Mouse (Mus musculus): Measurements from ENCODE around the gene Mms22l. TPM values are rescaled to one million over a fixed set of nuclear protein-coding genes. Genes with fewer than 3 reads are reported as not detected.
"Not testable (repeated sequence)": the region's sequence is repeated elsewhere in the genome, so short reads cannot be mapped to it uniquely, and the experiment has no call there.

Gene Mms22l
- polyA plus RNA-seq (2021) = 3.0 TPM

- ChIA-PET POLR2A (no interaction called here), CTCF (no interaction called here)
- TF ChIP-seq CTCF (IDR thresholded peaks at IDR 0.05) = no peak
- ATAC-seq = peak; percentile 98
- no peaks in the 10 kb centered on the region for H3K27me3 ChIP-seq
- DNase-seq (ENCODE audit: low read depth, low spot score) = peak; percentile 44
- in situ Hi-C loops (cut with MboI; ENCODE audit: low pct_unique_long_range_greater_than_20kb) = no loop called here
Observed at GRCm38 (mm10) chr4:24496116-24496952, at the start of gene Mms22l. TSS of gene Mms22l (plus strand) at chr4:24496451.

GRCm38 (mm10) chr4:24484046-24484445, 12.2 kb upstream of the Mms22l start:
- DNase-seq (ENCODE audit: low read depth, low spot score); H3K27me3 ChIP-seq; in situ Hi-C loops (cut with MboI; ENCODE audit: low pct_unique_long_range_greater_than_20kb); ATAC-seq; CTCF ChIA-PET; POLR2A ChIA-PET: not testable (repeated sequence)

GRCm38 (mm10) chr4:24496953-24497319, 685 bp downstream of the Mms22l start:
- ChIA-PET POLR2A (no interaction called here), CTCF (no interaction called here)
- in situ Hi-C loops (cut with MboI; ENCODE audit: low pct_unique_long_range_greater_than_20kb) = no loop called here
- ATAC-seq = no peak
- TF ChIP-seq CTCF (IDR thresholded peaks at IDR 0.05) = no peak
- no peak for DNase-seq (ENCODE audit: low read depth, low spot score)
- no peaks in the 10 kb centered on the region for H3K27me3 ChIP-seq

GRCm38 (mm10) chr4:24509195-24509594, 12.9 kb downstream of the Mms22l start:
- ChIA-PET CTCF (interaction anchor here (1.6 kb wide), 1 partner anchor 35 kb away, joined by 5 read pairs; no protein-coding TSS in a partner anchor), POLR2A (no interaction called here)
- H3K27me3 ChIP-seq = no peaks in the 10 kb centered on the region
- DNase-seq (ENCODE audit: low read depth, low spot score) (no peak), ATAC-seq (no peak)
- TF ChIP-seq CTCF (IDR thresholded peaks at IDR 0.05) = no peak
- in situ Hi-C loops (cut with MboI; ENCODE audit: low pct_unique_long_range_greater_than_20kb) = no loop called here

GRCm38 (mm10) chr4:24536989-24537388, 40.7 kb downstream of the Mms22l start:
- H3K27me3 ChIP-seq = no peaks in the 10 kb centered on the region
- POLR2A ChIA-PET = no interaction called here
- no peak for DNase-seq (ENCODE audit: low read depth, low spot score)
- ATAC-seq = no peak
- CTCF ChIA-PET = no interaction called here
- in situ Hi-C loops (cut with MboI; ENCODE audit: low pct_unique_long_range_greater_than_20kb) = no loop called here
- TF ChIP-seq CTCF (IDR thresholded peaks at IDR 0.05) = peak; percentile 23

- peak; percentile 37 for ATAC-seq
- POLR2A ChIA-PET = no interaction called here
- no peaks in the 10 kb centered on the region for H3K27me3 ChIP-seq
- TF ChIP-seq CTCF (IDR thresholded peaks at IDR 0.05) = no peak
- no peak for DNase-seq (ENCODE audit: low read depth, low spot score)
- in situ Hi-C loops (cut with MboI; ENCODE audit: low pct_unique_long_range_greater_than_20kb) = no loop called here
- CTCF ChIA-PET = interaction anchor here (1.8 kb wide), 1 partner anchor 13 kb away, joined by 4 read pairs; no protein-coding TSS in a partner anchor
Observed at GRCm38 (mm10) chr4:24543421-24543820, 47.2 kb downstream of the Mms22l start.

GRCm38 (mm10) chr4:24544677-24545151, 48.5 kb downstream of the Mms22l start:
- in situ Hi-C loops (cut with MboI; ENCODE audit: low pct_unique_long_range_greater_than_20kb) = no loop called here
- DNase-seq (ENCODE audit: low read depth, low spot score) = no peak
- POLR2A ChIA-PET = interaction anchor here (0.5 kb wide), 1 partner anchor 41 kb away, joined by 3 read pairs; no protein-coding TSS in a partner anchor
- no peaks in the 10 kb centered on the region for H3K27me3 ChIP-seq
- peak; percentile 64 for TF ChIP-seq CTCF (IDR thresholded peaks at IDR 0.05)
- ATAC-seq = peak; percentile 96
- CTCF ChIA-PET = interaction anchor here (1.1 to 1.8 kb wide), 7 partner anchors 9 to 267 kb away, joined by 3 to 7 read pairs (median 4); no protein-coding TSS in a partner anchor

- POLR2A ChIA-PET = no interaction called here
- CTCF ChIA-PET = interaction anchor here (0.8 to 1.8 kb wide), 4 partner anchors 10 to 16 kb away, joined by 3 to 5 read pairs (median 4); no protein-coding TSS in a partner anchor
- no peaks in the 10 kb centered on the region for H3K27me3 ChIP-seq
- in situ Hi-C loops (cut with MboI; ENCODE audit: low pct_unique_long_range_greater_than_20kb) = no loop called here
- no peak for TF ChIP-seq CTCF (IDR thresholded peaks at IDR 0.05)
- ATAC-seq (no peak), DNase-seq (ENCODE audit: low read depth, low spot score) (no peak)
Observed at GRCm38 (mm10) chr4:24556116-24556820, 60.0 kb downstream of the Mms22l start.

GRCm38 (mm10) chr4:24557149-24557548, 60.9 kb downstream of the Mms22l start:
- ChIA-PET POLR2A (no interaction called here), CTCF (interaction anchor here (0.8 to 1.8 kb wide), 3 partner anchors 11 to 15 kb away, joined by 4 to 5 read pairs (median 4); no protein-coding TSS in a partner anchor)
- in situ Hi-C loops (cut with MboI; ENCODE audit: low pct_unique_long_range_greater_than_20kb) = no loop called here
- no peak for DNase-seq (ENCODE audit: low read depth, low spot score)
- TF ChIP-seq CTCF (IDR thresholded peaks at IDR 0.05) = no peak
- no peak for ATAC-seq
- H3K27me3 ChIP-seq = no peaks in the 10 kb centered on the region

- POLR2A ChIA-PET = no interaction called here
- no peak for TF ChIP-seq CTCF (IDR thresholded peaks at IDR 0.05)
- DNase-seq (ENCODE audit: low read depth, low spot score) (no peak), ATAC-seq (no peak)
- no peaks in the 10 kb centered on the region for H3K27me3 ChIP-seq
- CTCF ChIA-PET = no interaction called here
- in situ Hi-C loops (cut with MboI; ENCODE audit: low pct_unique_long_range_greater_than_20kb) = no loop called here
Observed at GRCm38 (mm10) chr4:24568026-24568425, 71.8 kb downstream of the Mms22l start.

Data from Patski (cell line).